Mouse (Mus musculus) erythroblast, embryonic 14.5 days (primary cell): ENCODE results near the gene Vrk1.

Source experiments
- GATA1 ChIP-seq: IDR thresholded peaks from 2 replicates; pipeline ENCODE4 v1.6.1; 2012; ENCODE audit warnings: low read length, inconsistent platforms, mixed read lengths
- TAL1 ChIP-seq: IDR thresholded peaks from 3 replicates; pipeline ENCODE4 v1.6.1; 2012; ENCODE audit warnings: low read length, inconsistent platforms, mixed read lengths

DNA sequence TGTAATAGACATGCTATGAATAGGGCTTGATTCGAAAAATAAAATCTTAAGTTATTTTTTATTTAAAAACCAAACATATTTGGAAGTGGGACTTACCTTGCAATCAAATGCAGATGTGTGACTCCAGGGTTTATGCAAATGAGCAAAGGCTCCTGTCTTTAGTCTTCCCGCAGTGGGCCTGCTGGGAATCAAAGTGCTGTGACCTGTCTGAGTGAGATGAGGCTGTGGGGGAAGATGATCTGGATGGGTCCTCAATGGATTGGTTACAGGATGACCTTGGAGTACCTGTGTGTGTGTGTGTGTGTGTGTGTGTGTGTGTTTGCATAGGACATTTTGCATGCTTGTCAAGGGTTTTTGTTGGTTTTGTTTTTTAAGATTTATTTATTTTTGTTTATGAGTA, 2.1 kb downstream of the Vrk1 start:
- TF ChIP-seq GATA1 (no peak), TAL1 (no peak)
